Mouse (Mus musculus) embryonic fibroblast, embryonic 13.5 days (primary cell): ENCODE measurements around the gene Naa35. TPM values are rescaled to one million over a fixed set of nuclear protein-coding genes. Genes with fewer than 3 reads are reported as not detected.

Experiments
- H3K27ac ChIP-seq: 2 replicates; pipeline ENCODE4 v1.5.1; 2012; ENCODE audit warnings: low read length, control low read depth, inconsistent platforms; ENCODE audit not compliant: insufficient read depth
- H3K4me1 ChIP-seq: 2 replicates; pipeline ENCODE4 v1.6.1; 2011; ENCODE audit warnings: low read length; ENCODE audit not compliant: control insufficient read depth, insufficient read depth
- H3K4me3 ChIP-seq: 2 replicates; pipeline ENCODE4 v1.5.1; 2011; ENCODE audit warnings: mild to moderate bottlenecking, control low read depth, low read length; ENCODE audit not compliant: insufficient read depth
- CTCF ChIP-seq: IDR thresholded peaks from 2 replicates; pipeline ENCODE4 v1.5.1; 2011; ENCODE audit warnings: mild to moderate bottlenecking, control low read depth, low read length, moderate library complexity, borderline replicate concordance; ENCODE audit not compliant: insufficient read depth
- POLR2A ChIP-seq: IDR thresholded peaks from 2 replicates; pipeline ENCODE4 v1.6.1; 2011; ENCODE audit warnings: low read depth, mild to moderate bottlenecking, control low read depth, low read length, moderate library complexity
- polyA plus RNA-seq: library from polyadenylated mRNA; stranded (reverse); fragments of >200 nt; gene quantifications from 2 replicates; pipeline ENCODE4 v1.2.4, GENCODE M21; 2011; ENCODE audit warnings: low read depth; ENCODE audit not compliant: missing spikeins, insufficient read length

The Naa35 gene
- 106 and 121 TPM in 2 replicates for polyA plus RNA-seq

GRCm38 (mm10) chr13:59584947-59585647 lies at the start of gene Naa35, which contains the start of gene Agtpbp1:
Gene Naa35, plus strand, starts transcription at chr13:59585259.
Gene Agtpbp1, minus strand, starts transcription at chr13:59585227.
- H3K27ac ChIP-seq, result peak within 1 kb of the TSS; percentile 28; the same call in 1 of the 2 replicates
- peak within 1 kb of the TSS; percentile 93 for H3K4me3 ChIP-seq
- H3K4me1 ChIP-seq, result peaks cover 2% of the 10 kb centered on the region; the same call in 1 of the 2 replicates
- TF ChIP-seq POLR2A (peak; percentile 76), CTCF (no peak)

- TF ChIP-seq CTCF (no peak), POLR2A (no peak)
- Histone ChIP-seq H3K4me3 (no peak overlapping the region), H3K4me1 (no peaks in the 10 kb centered on the region), H3K27ac (no peak overlapping the region)
Observed at GRCm38 (mm10) chr13:59535746-59536145, 49.3 kb upstream of the Naa35 start.

GRCm38 (mm10) chr13:59536631-59537030 lies 48.4 kb upstream of the Naa35 start:
- H3K4me1 ChIP-seq, result no peaks in the 10 kb centered on the region
- no peak overlapping the region for H3K4me3 ChIP-seq
- TF ChIP-seq POLR2A (no peak), CTCF (no peak)
- no peak overlapping the region for H3K27ac ChIP-seq

GRCm38 (mm10) chr13:59538661-59539060 lies 46.4 kb upstream of the Naa35 start:
- TF ChIP-seq CTCF (no peak), POLR2A (no peak)
- Histone ChIP-seq H3K4me3 (no peak overlapping the region), H3K27ac (no peak overlapping the region), H3K4me1 (no peaks in the 10 kb centered on the region)

- no peaks in the 10 kb centered on the region for H3K4me1 ChIP-seq
- TF ChIP-seq POLR2A (no peak), CTCF (no peak)
- no peak overlapping the region for H3K4me3 ChIP-seq
Observed at GRCm38 (mm10) chr13:59540030-59540429, 45.0 kb upstream of the Naa35 start.

GRCm38 (mm10) chr13:59542411-59542810 lies 42.6 kb upstream of the Naa35 start:
- Histone ChIP-seq H3K4me3 (no peak overlapping the region), H3K27ac (no peak overlapping the region), H3K4me1 (no peaks in the 10 kb centered on the region)
- TF ChIP-seq CTCF (no peak), POLR2A (no peak)

More at GRCm38 (mm10) chr13:59540030-59540429, 45.0 kb upstream of the Naa35 start:
- no peak overlapping the region for H3K27ac ChIP-seq

GRCm38 (mm10) chr13:59547091-59547490 lies 38.0 kb upstream of the Naa35 start:
- Histone ChIP-seq H3K4me3 (no peak overlapping the region), H3K27ac (no peak overlapping the region), H3K4me1 (no peaks in the 10 kb centered on the region)
- TF ChIP-seq CTCF, result no peak
- TF ChIP-seq POLR2A, result no peak

- TF ChIP-seq POLR2A, result no peak
- TF ChIP-seq CTCF, result no peak
- Histone ChIP-seq H3K27ac (no peak overlapping the region), H3K4me3 (no peak overlapping the region), H3K4me1 (no peaks in the 10 kb centered on the region)
Observed at GRCm38 (mm10) chr13:59547716-59548115, 37.3 kb upstream of the Naa35 start.

- H3K4me1 ChIP-seq, result no peaks in the 10 kb centered on the region
- no peak overlapping the region for H3K27ac ChIP-seq
- H3K4me3 ChIP-seq, result no peak overlapping the region
- no peak for TF ChIP-seq POLR2A
- no peak for TF ChIP-seq CTCF
Observed at GRCm38 (mm10) chr13:59549318-59549798, 35.7 kb upstream of the Naa35 start.

GRCm38 (mm10) chr13:59552286-59552685 lies 32.8 kb upstream of the Naa35 start:
- Histone ChIP-seq H3K4me1 (no peaks in the 10 kb centered on the region), H3K27ac (no peak overlapping the region), H3K4me3 (no peak overlapping the region)
- TF ChIP-seq CTCF, result no peak
- no peak for TF ChIP-seq POLR2A
